Mouse (Mus musculus) liver, embryonic 14.5 days (tissue): Measurements from ENCODE around the gene Nemf. TPM values are rescaled to one million over a fixed set of nuclear protein-coding genes. Genes with fewer than 3 reads are reported as not detected.

Experiments
- ATAC-seq: fragments of 200-750 bp; cut with Nextera tagmentation; 2 replicates; pipeline ENCODE4 v1.8.0; 2017; ENCODE audit warnings: moderate number of reproducible peaks, mild to moderate bottlenecking, moderate library complexity; ENCODE audit not compliant: insufficient read depth
- DNase-seq, 3 experiments: peaks; one replicate each; pipeline ENCODE4 v3.0.0-alpha.2; 2012 to 2013; ENCODE audit warnings: low read depth in 3 of 3, low spot score in 3 of 3
- H3K27ac ChIP-seq: fragments of 300-500 bp; sonication (generic); 2 replicates; pipeline ENCODE4 v1.5.1; 2014; ENCODE audit warnings: moderate library complexity, mild to moderate bottlenecking, control low read depth, inconsistent platforms
- H3K27me3 ChIP-seq: fragments of 300-500 bp; sonication (generic); 2 replicates; pipeline ENCODE4 v1.6.1; 2014; ENCODE audit warnings: mild to moderate bottlenecking, low read length, moderate library complexity; ENCODE audit not compliant: control insufficient read depth, insufficient read depth
- H3K36me3 ChIP-seq: fragments of 300-500 bp; sonication (generic); replicated peaks from 2 replicates; pipeline ENCODE4 v1.6.1; 2014; ENCODE audit warnings: low read depth; ENCODE audit not compliant: control insufficient read depth, insufficient read depth
- H3K4me1 ChIP-seq, 2 experiments: fragments of 200-500 bp in 1 of 2; fragments of 300-500 bp in 1 of 2; sonication (generic) in 1 of 2; replicated peaks; 2 replicates each; pipeline ENCODE4 v1.6.1; 2012 to 2014; ENCODE audit warnings: antibody characterized with exemption in 1 of 2, inconsistent platforms in 1 of 2, low read length in 1 of 2; ENCODE audit not compliant: control insufficient read depth in 2 of 2, insufficient read depth in 2 of 2
- H3K4me2 ChIP-seq: fragments of 300-500 bp; sonication (generic); 2 replicates; pipeline ENCODE4 v1.6.1; 2014; ENCODE audit warnings: low read depth, mild to moderate bottlenecking, control low read depth, moderate library complexity
- H3K4me3 ChIP-seq, 2 experiments: fragments of 200-500 bp in 1 of 2; fragments of 300-500 bp in 1 of 2; sonication (generic) in 1 of 2; 2 replicates each; pipeline ENCODE4 v1.5.1; 2012 to 2014; ENCODE audit warnings: low read depth in 2 of 2, low read length in 2 of 2, mild to moderate bottlenecking in 2 of 2, control low read depth in 1 of 2, inconsistent platforms in 1 of 2, moderate library complexity in 1 of 2; ENCODE audit not compliant: insufficient read depth in 1 of 2
- H3K9ac ChIP-seq: fragments of 300-500 bp; sonication (generic); replicated peaks from 2 replicates; pipeline ENCODE4 v1.6.1; 2014; ENCODE audit warnings: mild to moderate bottlenecking, control low read depth, moderate library complexity
- H3K9me3 ChIP-seq: fragments of 300-500 bp; sonication (generic); 2 replicates; pipeline ENCODE4 v1.6.1; 2016; ENCODE audit warnings: low read length, mixed read lengths; ENCODE audit not compliant: control insufficient read depth
- CTCF ChIP-seq: IDR thresholded peaks from 2 replicates; pipeline ENCODE4 v1.5.1; 2016; ENCODE audit warnings: antibody characterized with exemption, low read depth, control low read depth
- EP300 ChIP-seq: IDR thresholded peaks from 2 replicates; pipeline ENCODE4 v1.6.1; 2016; ENCODE audit warnings: antibody characterized with exemption, low read depth
- WGBS: fragments of 180-500 bp; shearing (Covaris S2); extraction: QIAGEN DNeasy Blood & Tissue Kit; methylation state at CpG from one replicate; pipeline ENCODE4 v1.1.7; 2014; ENCODE audit not compliant: insufficient replicate concordance; 5-methylcytosine and 5-hydroxymethylcytosine counted together
- polyA plus RNA-seq, 2 experiments: library from polyadenylated mRNA; depleted of rRNA in 1 of 2; stranded (reverse) in 1 of 2; unstranded in 1 of 2; fragments of >200 nt; fragmentation: Nextera tagmentation in 1 of 2; extraction: Ambion mirVana in 1 of 2; gene quantifications; 2 replicates each; pipeline versions ENCODE4 v1.2.1 to v1.2.3; 2012 to 2014

The Nemf gene
- polyA plus RNA-seq, 2 experiments, result 11.1 to 33.7 TPM

DNA sequence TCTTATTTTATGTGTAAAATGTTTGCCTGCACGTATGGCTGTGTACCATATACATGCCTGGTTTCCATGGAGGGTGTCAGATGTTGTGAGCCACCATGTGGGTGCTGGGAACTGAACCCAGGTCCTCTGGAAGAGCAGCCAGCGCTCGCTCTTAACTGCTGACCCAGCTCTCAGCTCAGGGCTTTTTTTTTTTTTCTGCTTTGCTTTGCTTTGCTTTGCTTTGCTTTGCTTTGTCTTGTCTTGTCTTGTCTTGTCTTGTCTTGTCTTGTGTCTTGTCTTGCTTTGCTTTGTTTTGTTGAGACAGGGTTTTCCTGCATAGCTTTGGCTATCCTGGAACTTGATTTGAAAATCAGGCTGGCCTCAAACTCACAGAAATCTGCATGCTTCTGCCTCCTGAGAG lies 76.0 kb downstream of the Nemf start:
- Histone ChIP-seq H3K27ac (no peak overlapping the region), H3K27me3 (no peaks in the 10 kb centered on the region), H3K9ac (no peak overlapping the region), H3K4me3 (no peak overlapping the region), H3K4me1 (peaks cover 0 to 2% of the 10 kb centered on the region in 2 experiments; a peak in 1 of 4 replicates), H3K4me2 (no peak overlapping the region), H3K9me3 (no peaks in the 10 kb centered on the region), H3K36me3 (no peaks in the 10 kb centered on the region)
- no peak for ATAC-seq
- no peak for DNase-seq
- WGBS, result 85% methylated on average over 3 of the region's 3 CpGs
- no peak for TF ChIP-seq EP300
- TF ChIP-seq CTCF, result no peak

DNA sequence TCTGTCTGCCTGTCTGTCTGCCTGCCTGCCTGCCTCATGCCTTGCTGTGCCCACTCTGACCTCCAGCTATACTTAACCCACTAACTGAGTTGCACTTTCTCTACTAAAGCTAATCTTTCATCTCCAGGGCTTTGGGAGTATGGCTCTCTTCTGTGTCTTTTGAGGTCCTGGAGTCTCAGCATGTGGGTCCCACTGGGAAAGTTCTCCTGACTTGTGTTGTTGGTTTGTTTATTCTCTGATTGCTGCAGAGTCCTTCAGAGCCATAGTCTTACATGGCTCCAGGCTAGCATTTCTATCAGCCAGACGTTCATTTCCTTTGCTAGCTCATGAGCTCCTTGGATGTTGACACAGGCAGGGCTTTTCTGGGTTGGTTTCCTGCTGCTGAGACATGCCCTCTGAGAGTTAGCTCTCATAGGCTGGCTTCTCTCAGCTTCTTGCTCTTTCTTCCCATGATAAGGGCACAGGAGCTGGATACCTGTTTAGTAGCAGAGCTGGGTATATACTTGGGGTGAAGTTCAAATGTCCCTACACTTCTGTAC lies 77.0 kb downstream of the Nemf start:
- H3K9ac ChIP-seq, result no peak overlapping the region
- H3K9me3 ChIP-seq, result no peaks in the 10 kb centered on the region
- ATAC-seq (no peak), DNase-seq (no peak)
- H3K4me1 ChIP-seq, result peaks cover 0 to 2% of the 10 kb centered on the region in 2 experiments; a peak in 1 of 4 replicates
- TF ChIP-seq EP300, result no peak
- no peak for TF ChIP-seq CTCF
- H3K4me2 ChIP-seq, result no peak overlapping the region
- WGBS, result 10% methylated on average over 1 of the region's 1 CpGs
- H3K27ac ChIP-seq, result no peak overlapping the region
- no peaks in the 10 kb centered on the region for H3K36me3 ChIP-seq
- no peaks in the 10 kb centered on the region for H3K27me3 ChIP-seq
- H3K4me3 ChIP-seq, result no peak overlapping the region

- no peaks in the 10 kb centered on the region for H3K36me3 ChIP-seq
- H3K4me3 ChIP-seq, result no peak overlapping the region
- no peak for TF ChIP-seq CTCF
- no peak for TF ChIP-seq EP300
- 83% methylated on average over 2 of the region's 2 CpGs for WGBS
- no peak overlapping the region for H3K4me2 ChIP-seq
- no peaks in the 10 kb centered on the region for H3K27me3 ChIP-seq
- H3K9me3 ChIP-seq, result no peaks in the 10 kb centered on the region
- no peaks in the 10 kb centered on the region for H3K4me1 ChIP-seq
- no peak overlapping the region for H3K27ac ChIP-seq
- DNase-seq (no peak), ATAC-seq (no peak)
- no peak overlapping the region for H3K9ac ChIP-seq
These were observed 88.0 kb downstream of the Nemf start for GRCm38 (mm10) chr12:69268956-69269355.

GRCm38 (mm10) chr12:69267956-69268632 lies 88.9 kb downstream of the Nemf start:
- Histone ChIP-seq H3K4me2 (no peak overlapping the region), H3K27ac (no peak overlapping the region), H3K4me3 (no peak overlapping the region), H3K4me1 (no peaks in the 10 kb centered on the region), H3K27me3 (no peaks in the 10 kb centered on the region), H3K9ac (no peak overlapping the region), H3K36me3 (no peaks in the 10 kb centered on the region), H3K9me3 (no peaks in the 10 kb centered on the region)
- TF ChIP-seq EP300, result no peak
- TF ChIP-seq CTCF, result no peak
- no peak for ATAC-seq
- no peak for DNase-seq
- WGBS, result 75% methylated on average over 11 of the region's 11 CpGs

- H3K4me1 ChIP-seq, result no peaks in the 10 kb centered on the region
- no peaks in the 10 kb centered on the region for H3K27me3 ChIP-seq
- H3K27ac ChIP-seq, result no peak overlapping the region
- DNase-seq (no peak), ATAC-seq (no peak)
- TF ChIP-seq CTCF, result no peak
- no peak for TF ChIP-seq EP300
- H3K9me3 ChIP-seq, result no peaks in the 10 kb centered on the region
- no peaks in the 10 kb centered on the region for H3K36me3 ChIP-seq
- no peak overlapping the region for H3K9ac ChIP-seq
- no peak overlapping the region for H3K4me2 ChIP-seq
- no peak overlapping the region for H3K4me3 ChIP-seq
- WGBS, result 78% methylated on average over 3 of the region's 3 CpGs
These were observed 91.9 kb downstream of the Nemf start for GRCm38 (mm10) chr12:69265031-69265430.
